Mouse (Mus musculus): ENCODE measurements around the gene Amh. TPM values are rescaled to one million over a fixed set of nuclear protein-coding genes. Genes with fewer than 3 reads are reported as not detected.

The Amh gene
- total RNA-seq, 2 experiments from 2014 or later: 0.57 to 0.79 TPM

Small RNAs within 50 kb of the gene (microRNA-seq; reads per million reads assigned to microRNA genes)
- 1.8 reads per million for gene Mir1982

Other genes starting within 250 kb of the Amh start
- 10 to 100 TPM; 31.9 to 44.5 TPM for gene Rexo1, start 243.7 kb upstream of the Amh start, total RNA-seq (2021)
- 10 to 100 TPM; 12.4 to 14.1 TPM for gene Klf16, start 227.9 kb upstream of the Amh start, total RNA-seq (2021)
- 100 to 1,000 TPM; 108 to 113 TPM for gene Abhd17a, start 214.9 kb upstream of the Amh start, total RNA-seq (2021)
- gene Scamp4, start 202.4 kb upstream of the Amh start, total RNA-seq (2021): 10 to 100 TPM; 41.8 to 42.3 TPM
- gene Adat3, start 202.4 kb upstream of the Amh start, total RNA-seq (2021): 1 to 10 TPM; 3.9 to 5.1 TPM
- gene Gm49322, start 199.2 kb upstream of the Amh start, total RNA-seq (2021): 1 to 10 TPM; 1.6 to 2.7 TPM
- 100 to 1,000 TPM; 121 to 131 TPM for gene Csnk1g2, start 182.4 kb upstream of the Amh start, total RNA-seq (2021)
- 10 to 100 TPM; 50.4 to 65.3 TPM for gene Btbd2, start 148.2 kb upstream of the Amh start, total RNA-seq (2021)
- gene Mknk2, start 127.1 kb upstream of the Amh start, total RNA-seq (2021): 100 to 1,000 TPM; 249 to 298 TPM
- 10 to 100 TPM; 17.7 to 20.1 TPM for gene Mob3a, start 103.3 kb upstream of the Amh start, total RNA-seq (2021)
- gene Izumo4, start 103.1 kb upstream of the Amh start, total RNA-seq (2021): 10 to 100 TPM in 1 of 2 experiments, 1 to 10 TPM in 1; 6.9 to 13.1 TPM
- 10 to 100 TPM; 64.7 to 82.6 TPM for gene Ap3d1, start 63.0 kb upstream of the Amh start, total RNA-seq (2021)
- gene Dot1l, start 50.0 kb upstream of the Amh start, total RNA-seq (2021): 10 to 100 TPM; 64.5 to 80.9 TPM
- 10 to 100 TPM; 45.2 to 50.5 TPM for gene Sf3a2, start 7.0 kb upstream of the Amh start, total RNA-seq (2021)
- gene Plekhj1, start 6.6 kb upstream of the Amh start, total RNA-seq (2021): 10 to 100 TPM; 50.0 to 63.2 TPM
- gene Jsrp1, start 8.3 kb downstream of the Amh start, total RNA-seq (2021): 10 to 100 TPM in 1 of 2 experiments, 1 to 10 TPM in 1; 9.8 to 24.0 TPM
- 100 to 1,000 TPM; 700 to 820 TPM for gene Oaz1, start 21.4 kb downstream of the Amh start, total RNA-seq (2021)
- 1 to 10 TPM in 1 of 2 experiments, under 1 TPM in 1; 0.99 to 1.5 TPM for gene Lingo3, start 38.8 kb downstream of the Amh start, total RNA-seq (2021)
- gene Lsm7, start 50.0 kb downstream of the Amh start, total RNA-seq (2021): 10 to 100 TPM; 35.3 to 37.8 TPM
- gene Sppl2b, start 50.0 kb downstream of the Amh start, total RNA-seq (2021): 10 to 100 TPM; 25.3 to 39.8 TPM
- under 1 TPM; 0.09 to 0.12 TPM for gene Tmprss9, start 66.6 kb downstream of the Amh start, total RNA-seq (2021)
- 100 to 1,000 TPM; 271 to 285 TPM for gene Timm13, start 95.7 kb downstream of the Amh start, total RNA-seq (2021)
- gene Lmnb2, start 113.0 kb downstream of the Amh start, total RNA-seq (2021): 10 to 100 TPM; 14.5 to 16.5 TPM
- gene Gadd45b, start 124.8 kb downstream of the Amh start, total RNA-seq (2021): 10 to 100 TPM; 11.7 to 44.5 TPM
- 1 to 10 TPM; 5.4 to 6.4 TPM for gene Gng7, start 209.7 kb downstream of the Amh start, total RNA-seq (2021)
- 1 to 10 TPM; 2.8 to 3.4 TPM for gene Diras1, start 220.4 kb downstream of the Amh start, total RNA-seq (2021)
- gene Slc39a3, start 232.2 kb downstream of the Amh start, total RNA-seq (2021): 10 to 100 TPM; 28.5 to 32.8 TPM

All from adrenal gland, postnatal 10 days (tissue).